Mouse (Mus musculus) v-Abl transformed pro-B cells (cell line): ENCODE measurements around the gene Olfr314.
"Not testable (repeated sequence)": the region's sequence is repeated elsewhere in the genome, so short reads cannot be mapped to it uniquely, and the experiment has no call there.

ENCODE experiments used
- in situ Hi-C, 2 experiments: fragments of 400-800 bp; cut with MboI; formaldehyde crosslinking; loops; one replicate each; pipeline ENCODE4 v1.15.1; 2025; ENCODE audit not compliant: unreplicated experiment in 2 of 2

Gene Olfr314

DNA sequence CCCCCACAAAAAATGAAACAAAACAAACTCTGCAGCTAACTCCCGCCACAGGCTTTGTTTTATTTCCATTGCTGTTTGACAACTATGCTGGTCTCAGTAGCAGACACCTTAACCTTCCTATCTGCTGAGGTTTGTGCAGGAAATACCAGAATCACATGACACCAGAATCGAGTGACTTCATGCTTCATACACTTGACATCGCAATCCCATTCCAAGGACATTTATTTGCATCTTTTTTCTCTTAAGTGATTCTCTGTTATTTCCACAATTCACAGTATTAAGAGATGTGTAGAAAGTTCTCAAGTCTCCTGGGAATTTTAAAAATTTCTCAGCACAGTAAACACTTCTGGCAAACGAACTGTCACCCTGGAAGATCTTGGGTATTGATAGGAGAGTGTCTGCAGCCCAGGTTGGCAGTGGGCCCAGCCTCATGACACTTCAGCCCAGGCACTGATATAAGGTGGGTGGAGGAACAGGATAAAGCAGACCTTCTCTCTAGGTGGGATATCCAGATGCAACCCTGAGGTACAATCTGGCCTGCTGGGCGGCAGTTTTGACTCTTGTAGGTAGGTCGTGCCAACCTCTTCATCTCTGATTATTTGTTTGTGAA is at the start of gene Olfr314:
Gene Olfr314 (plus strand): TSS at position 473 of the 610 bp plus-strand sequence.
- in situ Hi-C loops = no loop called here

DNA sequence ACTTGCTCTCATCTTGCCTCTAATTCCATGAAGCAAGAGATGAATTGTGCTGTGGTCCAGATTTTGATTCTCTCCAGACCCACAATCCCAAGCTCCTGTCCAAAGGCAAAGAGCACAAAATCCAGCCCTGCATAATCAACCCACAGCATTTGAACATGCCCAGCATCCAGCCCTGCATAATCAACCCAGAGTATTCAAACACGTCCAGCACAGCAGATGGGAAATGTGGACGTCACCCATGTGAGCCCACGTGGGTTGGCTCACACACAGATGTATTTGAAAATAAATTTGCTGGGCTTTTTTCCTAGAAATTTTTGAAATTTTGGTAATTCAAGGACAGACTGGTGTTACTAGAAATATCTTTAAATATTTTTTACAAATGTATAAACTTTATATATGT is 49.4 kb upstream of the Olfr314 start:
- in situ Hi-C loops = no loop called here

DNA sequence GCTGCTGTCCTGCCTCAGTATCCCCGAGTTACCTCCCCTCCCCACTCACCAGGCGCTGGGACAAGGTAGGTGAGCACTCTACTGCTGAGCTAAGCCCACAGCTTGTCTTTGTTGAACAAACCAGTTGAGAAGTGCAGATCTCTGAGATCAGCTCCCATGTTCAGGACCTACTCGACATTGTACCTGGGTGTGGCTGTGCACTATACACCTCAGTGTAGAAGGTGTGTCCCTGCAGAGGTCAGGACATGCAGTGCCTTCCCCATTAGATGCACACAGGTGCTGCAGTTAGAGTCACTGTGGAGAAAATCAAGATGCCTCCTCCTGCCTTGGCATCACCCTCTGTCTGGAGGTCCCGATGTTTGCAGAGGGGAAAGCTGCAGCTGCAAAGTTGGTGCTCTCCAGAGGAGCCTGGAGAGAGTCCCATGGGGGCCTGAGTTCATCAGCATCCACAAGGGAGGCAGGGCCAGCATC is 43.9 kb upstream of the Olfr314 start, which contains the start of gene Olfr317:
Gene Olfr317 (minus strand): TSS at position 421 of the 471 bp plus-strand sequence.
- in situ Hi-C loops = no loop called here

- in situ Hi-C loops = not testable (repeated sequence)
Observed at GRCm38 (mm10) chr11:58751096-58751495, 31.7 kb upstream of the Olfr314 start.

DNA sequence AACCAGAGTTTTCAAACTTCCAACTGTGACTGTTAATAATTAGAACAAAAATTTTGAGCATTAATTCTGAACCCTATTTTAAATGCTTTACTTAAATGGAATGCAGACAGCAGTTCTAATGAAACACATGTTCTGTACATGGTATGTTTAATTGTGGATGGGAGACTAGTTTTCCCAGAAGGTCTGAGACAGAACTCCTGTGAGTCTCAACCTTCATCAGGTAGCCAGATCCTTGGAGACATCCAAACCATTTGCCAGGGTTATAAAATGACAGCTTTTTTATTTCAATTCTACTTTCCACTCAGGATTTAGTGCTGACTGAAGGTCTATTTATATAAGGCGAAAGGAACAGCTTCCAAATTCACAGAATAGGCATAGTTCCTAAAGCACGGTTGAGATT is 30.3 kb upstream of the Olfr314 start, which contains the start of gene Olfr316:
Gene Olfr316 (plus strand): TSS at position 301 of the 400 bp plus-strand sequence.
- in situ Hi-C loops = no loop called here

DNA sequence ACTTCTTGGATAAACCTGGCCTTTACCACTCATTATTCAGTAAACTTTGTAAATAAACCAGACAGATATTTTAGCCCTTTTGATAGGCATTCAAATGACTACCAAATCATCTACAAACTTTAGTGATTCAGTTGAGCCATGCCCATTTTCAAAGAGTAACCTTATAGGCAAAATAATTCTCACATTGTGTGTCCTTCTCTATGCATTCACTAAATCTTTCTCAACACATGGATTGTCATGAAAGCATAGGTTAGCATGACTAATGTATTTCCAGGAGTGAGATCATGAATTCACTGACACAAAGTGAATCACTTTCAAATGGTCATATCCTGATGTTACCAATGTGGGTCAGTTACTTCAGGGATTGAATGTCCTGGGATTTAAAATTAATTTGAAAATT is 9.9 kb upstream of the Olfr314 start, which contains the start of gene Olfr315:
Gene Olfr315 (plus strand): TSS at position 301 of the 400 bp plus-strand sequence.
- in situ Hi-C loops = no loop called here

DNA sequence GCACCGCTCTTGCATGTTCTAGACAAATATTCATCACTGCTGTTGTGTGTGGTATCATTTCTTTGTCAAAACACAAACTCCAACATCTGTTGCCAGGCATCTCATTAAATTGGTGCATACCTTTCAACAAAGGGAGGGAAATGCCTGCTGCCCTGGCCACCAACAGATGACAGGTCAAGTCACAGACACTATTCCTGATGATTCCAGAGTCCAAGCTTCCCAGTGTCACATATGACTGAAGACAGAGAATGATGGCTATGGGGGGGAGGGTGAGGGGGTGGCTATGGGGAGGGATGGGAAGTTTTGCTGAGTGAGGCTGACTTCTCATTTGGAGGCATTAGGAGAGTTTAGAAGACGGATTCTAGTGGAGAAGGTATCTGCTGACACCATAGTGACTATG is 1.4 kb downstream of the Olfr314 start:
- in situ Hi-C loops = no loop called here

DNA sequence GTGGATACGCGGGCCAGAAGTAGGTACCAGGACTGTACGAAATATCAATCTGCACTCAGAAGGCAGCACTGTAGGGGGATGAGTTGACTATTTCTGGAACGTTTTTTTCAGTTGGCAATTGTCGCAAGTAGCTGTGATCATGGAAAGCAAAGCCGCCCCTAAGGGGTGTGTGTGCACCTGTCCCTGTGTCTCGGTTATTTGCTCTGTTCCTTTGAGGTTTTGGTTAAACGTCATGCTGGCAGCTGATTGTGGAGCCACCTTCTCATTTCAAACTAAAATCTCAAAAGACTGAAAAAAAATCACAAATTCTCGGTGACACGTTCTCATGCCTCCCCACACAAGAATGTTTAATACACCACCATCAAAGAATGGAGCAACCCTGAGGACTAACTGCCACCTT is 4.9 kb downstream of the Olfr314 start:
- in situ Hi-C loops = no loop called here

- in situ Hi-C loops = no loop called here
Observed at GRCm38 (mm10) chr11:58788346-58788745, 5.6 kb downstream of the Olfr314 start.

DNA sequence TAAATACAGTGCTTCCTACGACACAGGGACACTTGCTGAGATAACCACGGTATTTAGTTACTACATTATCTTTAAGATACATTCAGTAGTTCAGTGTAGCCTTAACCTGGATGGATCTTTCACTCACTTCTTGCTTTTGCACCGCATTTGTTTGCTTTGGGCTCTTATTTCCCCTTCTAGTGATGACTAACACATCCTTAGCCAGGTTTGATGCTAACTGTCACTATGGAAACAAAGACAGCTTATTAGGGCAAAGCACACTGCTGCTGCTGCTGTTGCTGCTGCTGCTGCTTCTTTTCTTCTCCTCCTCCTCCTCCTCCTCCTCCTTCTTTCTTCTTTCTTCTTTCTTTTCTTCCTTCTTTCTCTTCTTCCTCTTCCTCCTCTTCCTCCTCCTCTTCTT is 6.8 kb downstream of the Olfr314 start:
- in situ Hi-C loops = no loop called here

GRCm38 (mm10) chr11:58790053-58790452 is 7.3 kb downstream of the Olfr314 start:
- in situ Hi-C loops = no loop called here

- in situ Hi-C loops = no loop called here
Observed at GRCm38 (mm10) chr11:58790646-58791045, 7.9 kb downstream of the Olfr314 start.

DNA sequence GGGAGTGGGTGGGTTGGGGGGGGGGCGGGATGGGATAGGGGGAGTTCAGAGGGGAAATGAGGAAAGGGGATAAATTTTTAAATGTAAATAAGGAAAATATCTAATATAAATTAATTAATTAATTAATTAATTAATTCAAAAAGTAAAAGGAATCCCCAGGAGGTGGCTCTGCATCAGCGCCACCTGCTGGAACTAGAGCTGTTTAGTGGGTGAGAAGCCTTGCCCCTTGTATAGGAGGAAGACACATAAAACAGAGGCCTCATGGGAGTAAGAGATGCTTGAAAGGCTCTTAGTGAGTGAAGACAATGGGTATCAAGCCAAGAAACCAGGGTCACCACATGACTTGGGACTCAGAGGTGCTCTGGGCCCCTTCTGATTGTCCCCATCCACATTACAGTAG is 13.1 kb downstream of the Olfr314 start:
- in situ Hi-C loops = no loop called here

DNA sequence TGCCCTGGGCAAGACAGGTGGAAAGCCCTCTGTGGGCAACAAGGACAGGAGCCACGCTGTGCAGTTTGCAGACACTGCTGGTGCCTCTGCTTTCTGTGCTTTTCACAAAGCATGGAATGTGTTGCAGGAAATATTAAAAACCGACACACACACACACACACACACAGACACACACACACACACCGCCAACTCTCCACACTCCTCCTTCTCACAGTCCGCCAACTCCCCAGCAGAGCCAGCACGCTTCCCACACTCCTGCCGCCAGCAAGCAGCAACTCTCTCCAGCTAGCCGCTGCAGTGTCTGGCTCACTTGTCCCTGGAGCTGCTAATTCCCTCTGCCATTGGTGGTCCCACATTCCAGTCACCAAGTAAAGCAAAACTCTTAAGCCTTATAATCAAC is 14.1 kb downstream of the Olfr314 start:
- in situ Hi-C loops = no loop called here

DNA sequence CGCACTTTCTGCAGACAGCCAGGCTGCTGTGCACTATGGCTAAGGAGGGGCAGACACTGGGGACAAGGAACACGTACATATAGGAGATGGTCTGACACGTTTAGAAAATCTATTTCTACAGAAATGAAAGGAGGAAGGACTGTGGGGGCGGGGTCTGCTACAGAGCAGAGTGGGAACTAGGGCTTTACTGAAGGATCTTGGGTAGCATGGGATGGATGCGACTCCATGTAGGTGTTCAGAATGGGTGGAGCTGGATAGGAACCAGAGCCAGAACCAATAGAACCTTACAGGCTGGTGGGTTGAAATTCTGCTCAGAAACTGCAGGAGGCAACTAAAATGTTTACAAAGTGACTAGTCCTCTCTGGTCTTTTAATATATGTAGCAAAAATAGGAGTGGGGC is 17.0 kb downstream of the Olfr314 start:
- in situ Hi-C loops = no loop called here

GRCm38 (mm10) chr11:58801558-58802228 is 18.9 kb downstream of the Olfr314 start, which contains the start of gene Fam183b:
TSS of gene Fam183b (minus strand) at chr11:58801960.
- in situ Hi-C loops = no loop called here

DNA sequence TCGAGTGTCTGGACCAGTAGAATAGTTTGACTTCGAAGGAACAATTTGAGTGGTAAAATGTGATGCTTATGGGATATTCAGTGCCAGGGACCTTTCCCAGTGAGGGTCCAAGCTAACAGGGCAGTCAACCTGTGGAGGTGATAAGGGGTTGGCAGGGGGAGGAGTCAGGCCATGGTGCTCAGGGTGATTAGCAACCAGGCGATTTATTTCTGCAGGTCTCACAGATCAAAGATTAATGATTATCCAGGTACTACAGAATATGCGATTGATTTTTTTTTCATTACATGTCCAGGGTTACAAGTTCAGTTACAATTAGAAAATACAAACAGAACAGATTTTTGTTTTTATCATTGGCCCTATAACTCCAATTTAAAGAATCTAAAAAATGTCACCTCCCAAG is 21.1 kb downstream of the Olfr314 start:
- in situ Hi-C loops = no loop called here

DNA sequence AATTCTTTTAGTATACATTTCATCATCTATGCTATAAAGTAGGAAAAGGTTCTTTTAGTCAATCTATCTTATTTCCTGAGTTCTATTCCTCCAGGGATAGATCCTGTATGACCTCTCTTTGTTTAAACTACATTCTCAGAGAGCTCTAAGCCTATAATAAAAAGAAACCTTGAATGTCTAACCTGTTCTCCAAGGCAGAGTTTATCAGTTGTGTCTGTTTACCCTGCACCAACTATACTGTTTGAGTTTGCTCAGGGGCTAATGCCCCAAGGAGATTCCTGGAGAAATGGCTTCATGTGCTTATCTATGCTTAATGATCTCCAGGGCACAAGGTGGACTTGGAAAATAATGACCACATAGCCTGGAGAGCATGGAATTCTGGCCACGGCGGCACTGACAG is 21.6 kb downstream of the Olfr314 start:
- in situ Hi-C loops = no loop called here

GRCm38 (mm10) chr11:58812001-58812400 is 29.2 kb downstream of the Olfr314 start:
- in situ Hi-C loops = no loop called here

DNA sequence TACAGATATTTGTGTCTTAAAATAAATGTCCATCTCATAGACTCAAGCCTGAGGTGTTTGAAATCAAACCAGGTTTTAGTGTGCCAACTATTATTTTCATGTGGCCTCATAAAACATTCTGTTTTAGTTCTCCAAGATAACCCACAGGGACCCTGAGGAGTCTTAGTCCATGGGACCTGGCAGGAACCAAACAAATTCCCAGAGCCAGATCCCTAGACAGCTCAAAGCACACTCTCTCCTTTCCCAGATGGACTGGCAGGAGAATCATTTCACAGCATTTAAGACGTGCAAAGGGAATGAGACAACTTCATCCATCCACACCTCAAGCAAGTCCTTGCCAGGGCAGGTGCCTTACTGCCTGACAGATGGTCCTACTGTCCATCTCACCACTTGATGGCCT is 31.9 kb downstream of the Olfr314 start, which contains the start of gene Olfr313:
Gene Olfr313 (plus strand): TSS at position 301 of the 400 bp plus-strand sequence.
- in situ Hi-C loops = not testable (repeated sequence)

DNA sequence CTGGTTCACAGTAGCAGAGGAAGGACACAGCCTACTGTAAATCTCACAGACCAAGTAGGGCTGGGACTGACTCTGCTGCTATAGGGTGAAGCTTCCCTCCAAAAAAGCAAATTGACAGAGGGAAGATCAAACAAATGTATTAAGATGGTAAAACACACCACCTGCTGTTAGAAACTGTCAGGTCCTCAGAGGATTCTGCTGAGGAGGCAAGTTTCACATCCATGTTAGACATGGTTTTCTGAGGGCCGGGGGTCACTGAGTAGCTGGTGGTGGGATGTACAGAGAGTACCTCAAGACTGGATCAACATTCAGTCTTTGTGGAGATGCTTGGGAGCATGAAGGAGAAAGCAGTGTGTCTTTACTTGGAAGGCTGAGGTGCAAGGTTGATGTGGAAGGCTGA is 32.9 kb downstream of the Olfr314 start:
- in situ Hi-C loops = no loop called here

DNA sequence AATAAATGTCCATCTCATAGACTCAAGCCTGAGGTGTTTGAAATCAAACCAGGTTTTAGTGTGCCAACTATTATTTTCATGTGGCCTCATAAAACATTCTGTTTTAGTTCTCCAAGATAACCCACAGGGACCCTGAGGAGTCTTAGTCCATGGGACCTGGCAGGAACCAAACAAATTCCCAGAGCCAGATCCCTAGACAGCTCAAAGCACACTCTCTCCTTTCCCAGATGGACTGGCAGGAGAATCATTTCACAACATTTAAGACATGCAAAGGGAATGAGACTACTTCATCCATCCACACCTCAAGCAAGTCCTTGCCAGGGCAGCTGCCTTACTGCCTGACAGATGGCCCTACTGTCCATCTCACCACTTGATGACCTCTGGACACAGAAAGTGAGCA is 46.2 kb downstream of the Olfr314 start, which contains the start of gene Olfr312:
Gene Olfr312 (plus strand): TSS at position 301 of the 400 bp plus-strand sequence.
- in situ Hi-C loops = not testable (repeated sequence)
